Mouse (Mus musculus) lung, adult 2 months (tissue): Measurements from ENCODE around the gene Cyb5r3. TPM values are rescaled to one million over a fixed set of nuclear protein-coding genes. Genes with fewer than 3 reads are reported as not detected.
"Not testable (repeated sequence)": the region's sequence is repeated elsewhere in the genome, so short reads cannot be mapped to it uniquely, and the experiment has no call there.

Source experiments
- DNase-seq: peaks from one replicate; pipeline ENCODE4 v3.0.0; 2022
- H3K4me1 ChIP-seq: fragments of 200-500 bp; 2 replicates; pipeline ENCODE4 v1.6.1; 2011; ENCODE audit warnings: low read length; ENCODE audit not compliant: control insufficient read depth, insufficient read depth
- H3K4me3 ChIP-seq: fragments of 200-500 bp; replicated peaks from 2 replicates; pipeline ENCODE3; 2011; ENCODE audit warnings: low read depth, mild to moderate bottlenecking, control low read depth, low read length; ENCODE audit errors: extremely low read depth
- CTCF ChIP-seq: fragments of 200-500 bp; IDR thresholded peaks from 2 replicates; pipeline ENCODE4 v1.5.1; 2011; ENCODE audit warnings: mild to moderate bottlenecking, low read length, control low read depth; ENCODE audit not compliant: insufficient read depth
- POLR2A ChIP-seq: fragments of 200-500 bp; IDR thresholded peaks from 2 replicates; pipeline ENCODE4 v1.6.1; 2011; ENCODE audit warnings: low read depth, mild to moderate bottlenecking, control low read depth, low read length, borderline replicate concordance; ENCODE audit errors: extremely low read depth
- WGBS: fragments of 180-500 bp; shearing (Covaris S2); methylation state at CpG from one replicate; pipeline ENCODE4 v1.1.7; 2018; 5-methylcytosine and 5-hydroxymethylcytosine counted together
- polyA plus RNA-seq: library from polyadenylated mRNA; depleted of rRNA; stranded (reverse); fragments of >200 nt; gene quantifications from 2 replicates; pipeline ENCODE4 v1.2.3, GENCODE M21; 2012

Cyb5r3 gene
- polyA plus RNA-seq, 1 experiment: 440 TPM

DNA sequence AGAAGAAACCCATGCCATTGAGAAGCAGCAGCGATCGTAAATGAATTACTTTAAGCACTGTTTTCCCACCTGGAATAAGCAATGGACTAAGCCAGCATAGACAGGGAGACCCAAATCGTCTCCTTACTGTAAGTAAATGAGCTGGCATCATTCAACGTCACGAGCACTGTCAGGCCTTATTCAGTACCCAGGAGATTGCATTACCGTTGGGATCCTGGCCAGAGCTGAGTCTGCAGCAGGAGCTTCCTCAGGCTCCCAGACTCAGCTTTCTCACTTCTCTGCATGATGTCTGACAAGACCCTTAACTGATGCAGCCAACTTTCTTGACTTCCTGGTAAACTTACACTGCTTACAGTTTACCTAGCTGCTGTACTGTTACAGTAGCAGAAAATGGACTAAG lies 37.7 kb downstream of the Cyb5r3 start:
- TF ChIP-seq POLR2A (no peak), CTCF (no peak)
- no peak overlapping the region for H3K4me3 ChIP-seq
- WGBS: 76% methylated on average over 6 of the region's 6 CpGs
- no peaks in the 10 kb centered on the region; the same call in 1 of the 2 replicates for H3K4me1 ChIP-seq
- no peak for DNase-seq

DNA sequence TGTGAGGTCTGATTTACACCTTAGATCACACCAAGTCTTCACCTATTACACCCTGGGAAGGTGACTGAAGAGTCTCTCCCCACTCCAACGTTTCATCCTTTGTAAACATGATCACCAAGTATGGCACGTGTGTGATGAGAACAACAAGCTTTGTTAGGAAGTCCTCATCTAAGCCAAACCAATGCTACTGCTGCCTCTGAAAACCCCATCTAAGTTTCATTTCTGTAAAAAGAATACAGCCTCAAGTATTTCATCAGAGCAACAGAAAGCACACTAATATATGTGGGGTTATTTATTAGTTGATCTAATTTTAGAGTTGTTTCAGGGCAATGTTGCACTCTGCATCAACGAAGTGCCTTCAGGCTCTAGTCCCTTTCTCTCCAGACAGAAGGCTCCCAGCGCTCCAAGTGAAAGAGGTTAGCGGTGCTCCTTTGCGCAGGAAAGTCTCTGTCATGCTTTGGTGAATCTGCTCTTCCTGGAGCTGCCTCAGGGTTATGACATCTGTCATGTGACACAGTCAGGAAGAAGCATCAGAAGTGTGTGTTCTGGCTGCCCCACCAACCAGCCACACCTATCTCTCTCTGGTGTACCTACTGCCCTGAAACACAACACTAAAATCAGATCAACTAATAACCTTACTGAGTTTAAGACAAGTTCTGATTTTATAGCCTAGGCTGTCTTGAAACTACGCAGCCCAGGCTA lies 42.7 kb downstream of the Cyb5r3 start:
- TF ChIP-seq CTCF (no peak), POLR2A (no peak)
- 80% methylated on average over 7 of the region's 7 CpGs for WGBS
- no peak for DNase-seq

DNA sequence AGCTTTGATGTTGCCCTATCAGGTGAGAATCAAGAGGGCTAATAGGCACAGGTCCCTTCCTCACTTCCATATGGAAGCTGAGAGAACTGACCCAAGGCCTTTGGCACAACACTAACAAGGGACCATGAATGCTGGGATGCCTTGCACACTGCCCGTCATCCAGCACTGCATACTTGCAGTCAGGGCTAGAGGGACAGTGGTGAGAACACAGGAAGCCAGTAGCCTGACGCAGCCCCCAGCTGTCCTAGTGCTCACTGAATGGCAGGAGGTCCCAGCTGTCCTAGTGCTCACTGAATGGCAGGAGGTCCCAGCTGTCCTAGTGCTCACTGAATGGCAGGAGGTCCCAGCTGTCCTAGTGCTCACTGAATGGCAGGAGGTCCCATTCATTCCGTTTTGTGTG lies 45.4 kb downstream of the Cyb5r3 start:
- WGBS: 78% methylated on average over 3 of the region's 3 CpGs
- H3K4me1 ChIP-seq, DNase-seq, H3K4me3 ChIP-seq: not testable (repeated sequence)

More for the DNA sequence above, 42.7 kb downstream of the Cyb5r3 start:
- no peak overlapping the region for H3K4me3 ChIP-seq
- no peaks in the 10 kb centered on the region for H3K4me1 ChIP-seq

DNA sequence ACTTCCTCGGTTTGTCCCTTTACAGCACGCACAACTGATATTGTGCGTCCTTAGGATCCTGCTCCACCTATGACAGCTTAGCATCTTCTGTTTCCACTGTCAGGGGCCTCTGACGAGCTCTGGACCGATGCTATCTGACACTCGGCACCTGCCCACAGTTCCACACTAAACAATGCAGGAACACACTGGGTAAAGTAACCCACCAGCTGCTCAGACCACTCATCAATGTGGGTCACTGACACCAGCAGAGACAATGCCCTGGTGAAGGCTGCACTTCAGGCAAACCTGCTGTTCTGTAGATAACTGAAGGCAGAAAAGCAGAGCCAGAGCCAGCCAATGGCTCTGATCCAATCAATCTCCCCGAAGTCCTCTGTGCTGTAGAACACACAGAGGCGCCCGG lies 45.8 kb downstream of the Cyb5r3 start:
- WGBS: 88% methylated on average over 9 of the region's 9 CpGs
- no peaks in the 10 kb centered on the region for H3K4me1 ChIP-seq
- no peak overlapping the region for H3K4me3 ChIP-seq
- TF ChIP-seq CTCF (no peak), POLR2A (no peak)
- no peak for DNase-seq

DNA sequence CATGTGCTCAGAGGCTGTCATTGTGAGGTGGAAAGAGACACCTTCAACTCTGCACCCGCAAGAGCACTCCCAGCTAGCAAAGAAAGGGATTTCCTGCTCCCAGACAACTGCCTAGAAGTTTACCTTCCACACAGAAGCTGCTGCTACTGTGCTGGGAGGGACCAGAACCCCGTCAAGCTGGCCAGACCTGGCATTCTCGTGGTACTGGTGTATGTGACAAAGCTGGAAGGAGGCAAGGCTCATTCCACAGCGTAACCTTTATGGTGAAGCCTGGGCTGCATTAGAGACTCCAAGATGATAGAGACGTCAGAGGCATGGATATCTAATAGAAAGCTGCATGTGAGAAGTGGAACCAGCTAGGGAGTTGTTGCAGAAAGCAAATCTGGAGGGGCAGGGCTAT lies 47.8 kb downstream of the Cyb5r3 start:
- Histone ChIP-seq H3K4me3 (no peak overlapping the region), H3K4me1 (no peaks in the 10 kb centered on the region)
- TF ChIP-seq CTCF: no peak
- DNase-seq: no peak
- 67% methylated on average over 5 of the region's 5 CpGs for WGBS

DNA sequence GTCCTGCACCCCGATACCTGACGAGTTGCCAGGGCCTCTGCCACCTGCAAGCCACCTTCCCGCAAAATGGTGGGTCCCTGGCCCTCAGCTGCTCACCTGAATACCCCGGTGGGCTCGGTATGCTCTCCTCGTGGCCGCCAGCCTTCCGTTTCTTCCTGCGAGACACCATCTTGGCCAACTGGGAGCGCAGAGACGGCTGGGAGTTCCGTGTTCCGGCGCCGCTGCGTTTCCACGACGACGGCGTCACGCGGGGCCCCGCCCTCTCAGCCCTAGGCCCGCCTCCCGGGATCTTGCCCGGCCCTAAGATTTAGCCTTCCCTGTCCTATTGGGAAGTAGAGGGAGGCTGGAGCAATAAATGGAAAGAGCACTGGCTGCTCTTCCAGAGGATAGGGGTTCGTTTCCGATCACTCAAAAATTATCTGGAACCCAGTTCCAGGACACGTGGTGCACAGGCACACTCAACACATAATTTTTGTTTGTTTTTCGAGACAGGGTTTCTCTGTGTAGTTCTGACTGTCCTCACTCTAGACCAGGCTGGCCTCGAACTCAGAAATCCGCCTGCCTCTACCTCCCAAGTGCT lies 49.7 kb downstream of the Cyb5r3 start, which contains the start of gene Rrp7a:
Gene Rrp7a (minus strand): TSS at position 236 of the 580 bp plus-strand sequence.
- Histone ChIP-seq H3K4me1 (no peaks in the 10 kb centered on the region), H3K4me3 (peak within 1 kb of the TSS; percentile 98)
- 7% methylated on average over 32 of the region's 32 CpGs for WGBS
- TF ChIP-seq POLR2A (peak; percentile 72; the same call in 1 of the 2 replicates), CTCF (no peak)
- DNase-seq: peak; percentile 93

DNA sequence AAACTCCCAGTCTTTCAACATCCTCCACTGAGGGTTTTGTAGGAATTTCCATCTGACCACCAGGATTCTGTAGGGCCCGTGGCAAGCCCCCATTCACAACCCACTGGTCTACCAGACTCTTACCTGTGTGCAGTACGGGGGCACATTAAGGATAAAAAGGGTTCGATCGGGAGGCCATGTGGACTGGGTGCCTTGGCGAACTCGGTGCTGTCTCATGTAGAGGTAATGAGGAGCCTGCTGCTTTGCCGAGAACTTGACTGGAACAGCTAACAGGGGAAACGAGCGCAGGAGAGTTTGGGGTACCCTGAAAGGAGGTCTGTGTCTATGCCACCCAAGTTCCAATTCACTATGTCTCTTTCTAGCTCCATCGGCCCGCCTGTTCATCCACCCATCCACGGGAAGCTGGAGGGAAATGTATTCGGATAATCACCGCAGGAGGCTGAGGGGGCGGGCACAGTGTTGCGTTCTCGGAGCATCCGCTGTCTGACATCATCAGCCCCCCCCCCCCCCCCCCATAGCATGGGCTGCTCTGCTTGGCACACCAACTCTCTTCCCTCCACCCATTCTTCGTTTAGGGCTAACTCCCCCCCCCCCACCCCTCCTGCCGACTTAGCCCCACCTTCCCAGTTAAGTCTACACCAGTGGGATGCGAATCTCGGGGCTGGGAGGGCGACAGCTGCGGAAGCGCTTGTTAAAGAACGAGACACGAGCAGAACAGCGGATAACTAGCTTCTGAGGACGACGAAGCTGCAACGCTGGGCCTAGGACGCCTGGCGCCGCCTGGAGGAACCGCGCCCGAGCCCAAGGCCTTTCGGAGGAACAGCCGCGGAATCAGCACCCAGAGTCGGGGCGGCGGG lies 50.5 kb downstream of the Cyb5r3 start:
- H3K4me3 ChIP-seq: peak overlapping the region; percentile 98
- TF ChIP-seq POLR2A (no peak), CTCF (no peak)
- H3K4me1 ChIP-seq: no peaks in the 10 kb centered on the region
- 3% methylated on average over 41 of the region's 43 CpGs for WGBS
- DNase-seq: no peak

DNA sequence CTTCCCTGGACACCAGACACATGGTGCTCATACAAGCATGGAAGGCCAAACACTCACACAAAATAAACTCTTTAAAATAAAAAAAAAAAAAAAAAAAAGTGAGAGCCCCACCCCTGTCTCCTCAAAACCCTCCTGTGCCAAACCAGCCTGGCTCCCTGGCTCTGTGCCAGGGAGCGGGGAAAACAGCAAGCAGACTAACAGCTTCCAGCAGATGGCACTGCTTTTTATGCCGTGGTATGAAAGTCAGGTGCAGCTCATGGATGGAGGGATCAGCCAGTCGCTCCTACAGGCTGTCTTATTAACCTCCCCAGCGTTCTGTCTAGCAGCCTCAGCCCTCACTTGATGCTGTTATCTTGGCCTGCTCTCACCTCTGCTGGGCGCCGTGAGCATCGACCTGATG lies 54.0 kb downstream of the Cyb5r3 start:
- TF ChIP-seq POLR2A: no peak
- peak; percentile 32; the same call in 1 of the 2 replicates for TF ChIP-seq CTCF
- Histone ChIP-seq H3K4me1 (no peaks in the 10 kb centered on the region), H3K4me3 (no peak overlapping the region)
- DNase-seq: no peak
- 55% methylated on average over 7 of the region's 7 CpGs for WGBS

DNA sequence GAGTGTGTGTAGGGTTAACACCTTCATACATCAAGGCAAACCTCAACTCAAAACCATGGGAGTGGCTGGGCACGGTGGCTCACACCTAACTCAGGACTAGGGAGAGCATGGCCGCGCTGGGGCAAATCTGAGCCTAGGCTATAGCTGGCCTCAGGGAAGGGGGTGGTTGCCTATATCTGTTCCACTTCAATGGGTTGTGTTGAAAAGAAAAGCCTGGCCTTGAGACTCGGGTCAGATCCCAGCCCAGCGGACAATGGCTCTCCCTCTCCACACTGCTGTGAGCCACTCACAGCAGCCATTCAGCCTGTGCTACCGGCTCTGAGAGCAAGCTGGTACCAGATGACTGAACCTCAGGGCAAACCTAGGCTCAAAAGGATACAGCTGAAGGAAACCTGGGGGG lies 57.3 kb downstream of the Cyb5r3 start:
- Histone ChIP-seq H3K4me3 (no peak overlapping the region), H3K4me1 (no peaks in the 10 kb centered on the region)
- DNase-seq: no peak
- 83% methylated on average over 6 of the region's 6 CpGs for WGBS
- TF ChIP-seq POLR2A (no peak), CTCF (no peak)
